Mouse (Mus musculus) spleen, adult 2 months (tissue): ENCODE data around the gene Pde7b.

ENCODE experiments used
- CTCF ChIP-seq: fragments of 200-500 bp; IDR thresholded peaks from 2 replicates; pipeline ENCODE4 v1.5.1; 2011; ENCODE audit warnings: mild to moderate bottlenecking, inconsistent platforms; ENCODE audit not compliant: insufficient read depth, insufficient read length, insufficient replicate concordance; ENCODE audit errors: extremely low read depth
- POLR2A ChIP-seq: fragments of 200-500 bp; IDR thresholded peaks from 2 replicates; pipeline ENCODE4 v1.6.1; 2011; ENCODE audit warnings: low read depth, low read length, inconsistent platforms

DNA sequence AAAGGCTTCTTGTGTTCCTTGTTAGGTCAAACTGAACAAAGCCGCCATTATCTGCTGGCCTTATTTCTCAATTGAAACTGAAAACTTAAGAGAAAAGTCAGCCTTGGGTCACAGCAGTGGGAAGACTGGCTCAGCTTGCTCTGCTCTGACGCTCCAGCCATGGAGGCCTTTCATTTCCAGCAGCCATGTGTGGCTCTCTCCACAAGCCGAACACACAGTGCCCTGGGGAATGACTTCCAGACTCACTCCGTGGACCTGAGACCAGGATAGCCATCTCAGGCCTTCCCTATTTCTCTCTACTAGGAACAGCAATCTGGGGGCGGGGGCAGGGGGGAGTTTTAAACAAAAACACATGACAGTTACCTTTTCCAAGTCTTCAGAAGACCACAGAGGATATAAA is 63.2 kb downstream of the Pde7b start:
- no peak for TF ChIP-seq POLR2A
- TF ChIP-seq CTCF = no peak
